Mouse (Mus musculus): Measurements from ENCODE around the gene Opa1.

Opa1 gene

GRCm38 (mm10) chr16:29656187-29656825, 77.2 kb downstream of the Opa1 start:
- DNase-seq (ENCODE audit: extremely low read depth, low read depth) = no peak

DNA sequence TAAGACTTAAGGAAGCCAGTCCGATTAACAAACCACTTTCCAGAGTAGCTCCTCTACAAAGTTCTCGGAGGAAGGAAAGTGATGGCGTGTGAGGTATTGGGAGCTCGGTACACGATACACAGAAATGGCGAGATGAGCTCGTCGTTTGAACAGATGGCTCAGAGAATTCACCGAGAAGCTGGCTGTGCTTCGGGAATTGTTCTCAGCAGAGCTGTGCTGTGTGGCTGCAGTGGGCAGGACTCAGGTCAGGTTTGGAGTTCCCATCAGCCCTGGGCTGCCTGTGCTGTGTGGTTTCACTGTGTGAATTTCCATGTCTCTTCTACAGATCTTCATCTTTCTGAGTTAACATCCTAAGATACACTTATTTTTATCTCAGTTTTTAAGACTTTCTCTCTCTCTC, 77.8 kb downstream of the Opa1 start:
- DNase-seq (ENCODE audit: extremely low read depth, low read depth) = no peak

- no peak for DNase-seq (ENCODE audit: extremely low read depth, low read depth)
Observed at GRCm38 (mm10) chr16:29657650-29658548, 78.8 kb downstream of the Opa1 start.

GRCm38 (mm10) chr16:29659101-29659810, 80.1 kb downstream of the Opa1 start:
- no peak for DNase-seq (ENCODE audit: extremely low read depth, low read depth)

DNA sequence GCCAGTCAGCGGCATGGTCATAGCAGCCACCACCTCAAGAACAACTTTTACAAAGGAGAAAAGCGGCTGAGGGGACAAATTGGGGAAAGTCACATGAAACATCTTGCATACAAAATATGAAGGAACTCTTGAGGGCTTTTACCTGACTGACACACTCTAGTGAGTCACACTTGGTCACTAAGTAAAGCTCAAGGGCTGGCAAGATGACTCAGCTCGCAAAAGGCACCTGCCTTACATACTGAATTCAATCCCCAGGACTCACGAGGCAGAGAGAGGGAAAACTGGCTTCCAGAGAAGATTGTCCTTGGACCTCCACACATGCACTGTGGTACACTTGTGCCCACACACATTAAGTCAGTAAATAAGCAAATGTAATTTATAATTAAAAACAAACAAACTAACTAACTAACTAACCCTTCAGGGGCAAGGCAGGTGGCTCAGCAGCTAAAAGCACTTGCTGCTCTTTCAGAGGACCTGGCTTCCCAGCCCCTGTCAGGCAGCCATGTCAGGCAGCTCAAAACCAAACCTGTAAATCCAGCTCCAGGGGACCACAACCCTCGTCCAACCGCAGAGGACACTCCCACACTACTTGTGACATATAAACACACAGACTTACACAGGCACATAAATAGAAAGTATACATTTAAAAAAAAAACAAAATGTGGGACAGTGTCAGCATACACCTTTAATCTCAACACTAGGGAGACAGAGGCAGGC, 84.1 kb downstream of the Opa1 start:
- DNase-seq (ENCODE audit: extremely low read depth, low read depth) = no peak

GRCm38 (mm10) chr16:29664392-29664791, 85.3 kb downstream of the Opa1 start:
- no peak for DNase-seq (ENCODE audit: extremely low read depth, low read depth)

DNA sequence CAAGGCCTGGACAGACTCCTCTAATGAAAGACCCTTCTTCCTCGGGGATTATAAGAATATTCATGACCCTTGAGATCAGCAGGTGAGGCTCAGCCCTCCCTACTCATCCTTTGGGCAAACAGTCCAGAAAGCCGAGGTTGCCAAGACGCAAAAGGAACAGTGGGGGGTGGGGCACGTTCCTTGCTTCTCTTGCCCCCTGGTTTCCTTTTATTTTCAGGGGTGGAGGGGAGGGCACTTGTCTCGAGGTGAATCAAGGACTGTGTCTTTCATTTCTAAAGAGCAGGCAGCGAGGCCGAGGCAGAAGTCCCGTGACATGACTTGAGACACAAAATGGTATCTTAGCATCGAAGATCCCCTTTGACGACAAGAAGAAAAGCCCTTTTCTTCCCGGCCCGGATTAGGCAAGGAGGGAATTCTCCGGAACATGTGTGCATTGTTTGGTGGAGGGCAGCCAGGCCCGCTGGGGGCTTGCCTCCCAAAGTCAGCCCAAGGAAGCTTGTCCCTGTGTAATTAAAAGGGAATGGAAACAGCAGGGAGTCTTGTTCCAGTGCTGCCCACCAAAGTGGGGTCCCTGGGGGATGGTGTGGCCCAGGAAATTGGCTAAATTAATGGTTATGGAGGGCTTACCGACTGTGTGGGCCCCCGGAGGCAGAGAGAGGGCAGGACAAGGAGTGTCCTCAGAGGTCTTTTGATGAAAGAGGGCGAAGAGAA, 88.0 kb downstream of the Opa1 start:
- DNase-seq (ENCODE audit: extremely low read depth, low read depth) = no peak

GRCm38 (mm10) chr16:29667702-29668061, 88.5 kb downstream of the Opa1 start:
- DNase-seq (ENCODE audit: extremely low read depth, low read depth) = no peak

- no peak for DNase-seq (ENCODE audit: extremely low read depth, low read depth)
Observed at GRCm38 (mm10) chr16:29668451-29668850, 89.3 kb downstream of the Opa1 start.

GRCm38 (mm10) chr16:29670806-29671205, 91.7 kb downstream of the Opa1 start:
- no peak for DNase-seq (ENCODE audit: extremely low read depth, low read depth)

DNA sequence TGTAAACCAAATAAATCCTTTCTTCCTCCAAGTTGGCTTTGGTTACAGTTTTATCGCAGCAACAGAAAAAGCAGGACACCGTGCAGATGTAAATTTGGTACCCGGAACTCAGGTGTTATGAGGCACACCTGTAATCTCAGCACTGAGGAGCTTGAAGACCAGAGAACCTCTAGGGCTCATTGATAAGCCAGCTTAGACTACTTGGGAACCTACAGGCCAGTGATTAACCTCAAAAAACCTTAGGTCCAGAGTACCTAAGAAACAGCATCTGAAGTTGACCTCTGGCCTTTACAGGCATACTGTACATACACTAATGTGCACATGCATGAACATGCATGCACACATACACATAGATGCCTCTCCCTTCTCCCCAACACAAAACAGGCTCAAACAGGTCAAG, 94.1 kb downstream of the Opa1 start:
- no peak for DNase-seq (ENCODE audit: extremely low read depth, low read depth)

- no peak for DNase-seq (ENCODE audit: extremely low read depth, low read depth)
Observed at GRCm38 (mm10) chr16:29679607-29680006, 100.5 kb downstream of the Opa1 start.

- DNase-seq (ENCODE audit: extremely low read depth, low read depth) = no peak
Observed at GRCm38 (mm10) chr16:29680548-29681175, 101.5 kb downstream of the Opa1 start.

DNA sequence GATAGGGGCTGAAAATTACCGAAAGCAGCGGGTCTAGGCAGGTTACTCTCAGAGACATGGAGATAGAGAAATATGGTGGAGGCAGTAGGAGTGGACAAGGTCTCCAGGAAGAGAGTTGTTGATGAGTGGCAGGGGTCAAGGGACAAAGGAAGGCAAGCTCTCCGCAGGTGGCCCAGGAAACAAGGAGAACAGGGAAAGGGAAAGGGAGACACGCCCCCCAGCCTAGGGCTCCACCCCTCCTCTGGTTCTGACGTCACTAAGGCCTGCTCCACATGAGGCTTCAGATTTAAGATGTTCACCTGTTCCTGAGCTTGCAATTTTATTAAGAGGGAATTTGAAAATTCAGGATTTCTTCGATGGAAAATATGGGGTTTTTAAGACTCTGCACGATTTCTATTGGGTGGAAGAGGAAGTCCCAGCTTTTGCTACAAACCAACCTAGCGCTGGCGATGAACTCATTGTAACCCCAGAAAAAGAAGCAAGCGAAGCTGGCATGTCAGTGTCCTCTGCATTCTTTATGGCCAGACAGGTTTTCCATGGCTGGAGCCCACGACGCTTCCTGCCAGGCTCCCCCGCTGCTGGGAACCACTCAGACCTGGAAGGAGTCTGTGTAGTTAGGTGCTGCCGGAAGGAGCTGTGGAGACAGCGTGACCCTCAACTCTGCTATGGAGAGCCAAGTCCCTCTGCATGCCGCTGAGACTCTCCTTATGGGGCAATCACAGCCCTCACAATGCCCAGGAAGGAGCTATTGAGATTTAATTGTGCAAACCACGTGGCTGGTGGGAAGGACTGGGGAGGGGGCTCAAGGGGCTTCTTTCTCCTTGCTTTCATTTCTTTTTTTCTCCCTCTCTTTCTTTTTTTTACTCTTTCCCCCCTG, 103.7 kb downstream of the Opa1 start:
- DNase-seq (ENCODE audit: extremely low read depth, low read depth) = no peak

- no peak for DNase-seq (ENCODE audit: extremely low read depth, low read depth)
Observed at GRCm38 (mm10) chr16:29683563-29683962, 104.4 kb downstream of the Opa1 start.

- DNase-seq (ENCODE audit: extremely low read depth, low read depth) = no peak
Observed at GRCm38 (mm10) chr16:29684111-29684510, 105.0 kb downstream of the Opa1 start.

DNA sequence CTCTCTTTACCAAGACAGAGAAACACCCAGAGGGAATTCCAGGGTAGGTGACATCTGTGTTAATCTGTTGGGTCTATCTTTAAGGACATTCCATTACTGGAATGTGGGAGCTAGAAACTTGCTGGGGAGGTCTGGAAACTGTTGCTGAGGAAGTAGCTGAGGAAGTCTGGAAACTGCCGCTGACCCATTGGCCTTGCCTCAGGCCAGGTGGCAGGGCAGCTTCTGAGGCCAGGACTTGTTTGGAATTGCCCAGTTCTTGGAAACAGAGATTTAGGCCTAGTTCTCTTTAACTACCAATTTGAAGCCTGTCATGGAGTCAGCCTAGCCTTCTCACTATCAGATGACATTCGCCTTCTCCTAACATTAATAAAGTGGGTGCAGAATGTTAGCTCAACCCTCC, 105.5 kb downstream of the Opa1 start:
- DNase-seq (ENCODE audit: extremely low read depth, low read depth) = no peak

- DNase-seq (ENCODE audit: extremely low read depth, low read depth) = no peak
Observed at GRCm38 (mm10) chr16:29686141-29686540, 107.0 kb downstream of the Opa1 start.
